11 mouse cellular contexts compared by ENCODE assay signal in genomic region chr14:101477081-101477826, GRCm38 (mm10).
DNase-seq lines count a peak whose midpoint lies in the region; ATAC-seq lines count a peak whose summit lies in the region.
"Had no signal": no experiment of that assay in that cellular context is flagged by ENCODE, and none has a peak within 500 bp of the region (broad histone marks: within the 10 kb centered on the region; RNA-seq: fewer than 3 reads in every experiment).

No protein-coding gene starts in this region.

- H3K9me3 ChIP-seq in forebrain, embryonic 11.5 days (ENCODE audit: control insufficient read depth, low read length), result no peaks in the 10 kb centered on the region; the same call in 1 of the 2 replicates
- no peaks in the 10 kb centered on the region for H3K9me3 ChIP-seq in forebrain, embryonic 12.5 days
- H3K9me3 ChIP-seq: hindbrain, embryonic 15.5 days had no signal

- no peaks in the 10 kb centered on the region for H3K27me3 ChIP-seq in forebrain, embryonic 11.5 days (ENCODE audit: control insufficient read depth, insufficient read depth, low read length)
- no peaks in the 10 kb centered on the region for H3K27me3 ChIP-seq in forebrain, embryonic 12.5 days
- H3K27me3 ChIP-seq: hindbrain, embryonic 15.5 days had no signal

- 75% methylated on average over 20 of the region's 20 CpGs for WGBS in forebrain, embryonic 11.5 days
- 85% methylated on average over 20 of the region's 20 CpGs for WGBS in forebrain, embryonic 12.5 days

- H3K4me3 ChIP-seq in forebrain, embryonic 11.5 days (ENCODE audit: low read depth, low read length), result no peak overlapping the region
- H3K4me3 ChIP-seq in forebrain, embryonic 12.5 days (replicated peaks), result no peak overlapping the region
- H3K4me3 ChIP-seq: hindbrain, embryonic 15.5 days had no signal

- intact Hi-C loops in left cerebral cortex, postnatal 36 days (cut with DNase I), result no loop called here

- H3K4me2 ChIP-seq in forebrain, embryonic 11.5 days (ENCODE audit: low read depth, low read length, severe bottlenecking), result no peak overlapping the region
- no peak overlapping the region for H3K4me2 ChIP-seq in forebrain, embryonic 12.5 days
- H3K4me2 ChIP-seq: hindbrain, embryonic 15.5 days had no signal

- ATAC-seq in megakaryocyte, adult 5-6 weeks (ENCODE audit: poor library complexity, severe bottlenecking), result peak; percentile 44
- no peak for ATAC-seq in forebrain, embryonic 11.5 days (replicated peaks; ENCODE audit: low FRiP score)
- no peak for ATAC-seq in forebrain, embryonic 12.5 days (ENCODE audit: low FRiP score)
- ATAC-seq: forebrain, embryonic 14.5 days had no signal

- DNase-seq in 416B (ENCODE audit: low read depth) (peak; percentile 45), ZHBTc4 (ENCODE audit: low read depth, low spot score) (peak; percentile 11)
- peak; percentile 12 for DNase-seq in hindlimb bud, embryonic 11.5 days (ENCODE audit: extremely low spot score, low read depth, low spot score)
- no peak for DNase-seq in forebrain, embryonic 11.5 days (ENCODE audit: low spot score)
- no peak for DNase-seq in cerebellum, adult 11 months
- no peak for DNase-seq in left cerebral cortex, postnatal 36 days (ENCODE audit: low spot score in 2 of 2)
- DNase-seq: cerebellum, adult 2 months had no signal

- H3K27ac ChIP-seq in forebrain, embryonic 11.5 days (ENCODE audit: low read depth, low read length), result no peak overlapping the region
- no peak overlapping the region for H3K27ac ChIP-seq in forebrain, embryonic 12.5 days
- H3K27ac ChIP-seq: hindbrain, embryonic 15.5 days had no signal

- H3K9ac ChIP-seq in forebrain, embryonic 11.5 days (ENCODE audit: low read length), result no peak overlapping the region
- no peak overlapping the region for H3K9ac ChIP-seq in forebrain, embryonic 12.5 days
- H3K9ac ChIP-seq: hindbrain, embryonic 15.5 days had no signal

- H3K36me3 ChIP-seq in forebrain, embryonic 11.5 days (ENCODE audit: control insufficient read depth, insufficient read depth, low read length), result no peaks in the 10 kb centered on the region
- 0 out of 2 replicates have a peak, but pooled peaks cover 4% of the 10 kb centered on the region for H3K36me3 ChIP-seq in forebrain, embryonic 12.5 days (replicated peaks)
- H3K36me3 ChIP-seq: hindbrain, embryonic 15.5 days had no signal

- no peaks in the 10 kb centered on the region for H3K4me1 ChIP-seq in forebrain, embryonic 11.5 days (replicated peaks; ENCODE audit: control insufficient read depth, insufficient read depth, low read length)
- H3K4me1 ChIP-seq in forebrain, embryonic 12.5 days, result no peaks in the 10 kb centered on the region
- H3K4me1 ChIP-seq: hindbrain, embryonic 15.5 days had no signal

Comparison
In these comparisons a context has a peak if more than half of its experiments do, and no peak if none do; other contexts are left out.
1. DNase-seq: peak in 416B (single experiment), ZHBTc4 (single experiment) and hindlimb bud, embryonic 11.5 days (single experiment); none in forebrain, embryonic 11.5 days (single experiment), cerebellum, adult 11 months (single experiment) and left cerebral cortex, postnatal 36 days (0 of 2).